Mouse (Mus musculus): ENCODE data around the gene Yipf1.

DNA sequence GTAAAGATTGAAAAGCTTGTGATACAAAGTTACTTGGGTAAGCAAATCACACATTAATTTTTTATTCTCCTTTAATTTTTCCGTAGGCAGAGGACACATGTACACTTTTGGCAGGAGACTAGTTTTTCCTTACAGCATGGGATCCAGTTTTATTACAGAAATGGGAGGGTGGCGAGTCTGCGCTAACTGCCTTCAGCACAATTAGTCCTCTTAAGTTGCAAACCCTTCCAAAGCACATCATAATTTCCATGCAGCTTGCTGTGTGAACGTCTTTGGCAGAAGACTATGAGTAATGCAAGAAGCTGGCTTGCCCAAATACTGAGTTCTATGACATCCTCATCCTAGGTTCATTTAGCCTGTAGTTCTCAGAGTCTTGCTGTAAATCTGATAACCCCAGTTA, 40.5 kb upstream of the Yipf1 start:
- TF ChIP-seq CTCF (conservative IDR thresholded peaks at IDR 0.05; ENCODE audit: insufficient read depth, insufficient read length, low read depth, low read length) (no peak), POLR2A (IDR thresholded peaks at IDR 0.05; ENCODE audit: low read depth, low read length) (no peak)

All from kidney, adult 2 months (tissue).